In the genomic region with DNA sequence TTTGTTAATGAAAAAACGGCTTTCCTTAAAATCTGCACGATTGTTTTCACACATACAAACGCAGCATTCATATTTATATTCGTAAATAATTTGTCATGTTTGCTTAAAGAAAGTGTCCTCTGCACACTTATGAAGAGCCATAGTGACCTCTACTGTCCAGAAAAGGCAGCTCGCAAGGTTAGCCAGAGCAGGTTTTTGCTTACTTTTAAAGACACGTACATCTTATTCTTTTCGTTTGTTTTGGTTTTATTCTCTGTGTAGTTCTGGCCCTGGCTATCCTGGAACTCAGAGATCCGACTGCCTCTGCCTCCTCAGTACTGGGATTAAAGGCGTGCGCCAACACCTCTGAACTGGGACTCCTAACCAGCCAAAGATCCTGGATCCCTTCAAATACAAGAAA, we compare ENCODE assay signal across 9 mouse cellular contexts. TPM values are rescaled to one million over a fixed set of nuclear protein-coding genes. Genes with fewer than 3 reads are reported as not detected.
A peak's percentile ranks its signal among the peaks of the same experiment; 100 is the strongest.
DNase-seq lines count a peak whose midpoint lies in the region; ATAC-seq and TF ChIP-seq lines count a peak whose summit lies in the region.
"Had no signal": no experiment of that assay in that cellular context is flagged by ENCODE, and none has a peak within 500 bp of the region (broad histone marks: within the 10 kb centered on the region; RNA-seq: fewer than 3 reads in every experiment).

No protein-coding gene starts in this region.

- peak; percentile 5 for DNase-seq in gastrocnemius, adult 18-20 months (ENCODE audit: low spot score)
- no peak for DNase-seq in gastrocnemius, postnatal 36 days
- peak; percentile 33 for DNase-seq in 3134 (ENCODE audit: extremely low read depth, insufficient read length, low spot score)
- DNase-seq in T-cell, adult 2 months (ENCODE audit: low spot score) = peak; percentile 16
- peak; percentile 38 for DNase-seq in layer of hippocampus, adult 9-11 months
- no peak for DNase-seq in gastrocnemius, adult 8-10 months (ENCODE audit: low spot score in 2 of 2)

- no peak overlapping the region for H3K27ac ChIP-seq in embryonic fibroblast, embryonic 13.5 days (ENCODE audit: insufficient read depth, low read length)
- H3K27ac ChIP-seq: limb, embryonic 13.5 days had no signal

- peaks cover 2% of the 10 kb centered on the region; the same call in 1 of the 2 replicates for H3K4me1 ChIP-seq in embryonic fibroblast, embryonic 13.5 days (ENCODE audit: control insufficient read depth, insufficient read depth, low read length)

- no peak for TF ChIP-seq POLR2A in embryonic fibroblast, embryonic 13.5 days (IDR thresholded peaks at IDR 0.05; ENCODE audit: low read depth, low read length)

- intact Hi-C loops in gastrocnemius, postnatal 36 days (cut with DNase I) = loop anchor here (1.0 to 10.0 kb wide), 2 partner anchors 54 to 689 kb away; no protein-coding TSS in a partner anchor

- ATAC-seq in megakaryocyte-erythroid progenitor cell, adult 5-6 weeks (replicated peaks; ENCODE audit: low FRiP score, low TSS enrichment, poor library complexity, severe bottlenecking) = 0 out of 2 replicates have a peak, but pooled peaks have one; percentile 38

- peak; percentile 2; the same call in 1 of the 2 replicates for TF ChIP-seq CTCF in embryonic fibroblast, embryonic 13.5 days (IDR thresholded peaks at IDR 0.05; ENCODE audit: borderline replicate concordance, insufficient read depth, low read length)

- no peak overlapping the region for H3K4me3 ChIP-seq in embryonic fibroblast, embryonic 13.5 days (ENCODE audit: insufficient read depth, low read length)
- H3K4me3 ChIP-seq: limb, embryonic 13.5 days had no signal

RNA-seq across cellular contexts. Expression of a gene that starts 1.6 kb away (rescaled TPM):
- 10 to 100 TPM; 20.8 to 21.0 TPM for total RNA-seq in gastrocnemius, adult 18-20 months (2021)
- 10 to 100 TPM; 20.6 to 22.5 TPM for total RNA-seq in gastrocnemius, postnatal 36 days (2021)
- polyA plus RNA-seq in embryonic fibroblast, embryonic 13.5 days (2011; ENCODE audit: insufficient read length, low read depth, missing spikeins) = 50.5 and 51.1 TPM in 2 replicates
- 66.7 and 68.1 TPM in 2 replicates for total RNA-seq in megakaryocyte-erythroid progenitor cell, adult 5-6 weeks (2014; fragmentation: Nextera tagmentation)
- 85.2 and 117 TPM in 2 replicates for total RNA-seq in megakaryocyte-erythroid progenitor cell, adult 5-6 weeks (2017)
- total RNA-seq in gastrocnemius, adult 8-10 months (2022) = 10 to 100 TPM; 18.0 to 21.7 (median 20.1) TPM

RNA-seq across cellular contexts. Expression of a gene that starts 4.1 kb away (rescaled TPM):
- total RNA-seq in gastrocnemius, adult 18-20 months (2021) = under 1 TPM in 1 of 2 experiments, not detected in 1; 0.71 TPM
- under 1 TPM in 1 of 2 experiments, not detected in 1; 0.20 TPM for total RNA-seq in gastrocnemius, postnatal 36 days (2021)
- polyA plus RNA-seq in embryonic fibroblast, embryonic 13.5 days (2011; ENCODE audit: insufficient read length, low read depth, missing spikeins) = not detected in 2 replicates
- not detected in 2 replicates for total RNA-seq in megakaryocyte-erythroid progenitor cell, adult 5-6 weeks (2014; fragmentation: Nextera tagmentation)
- not detected in 2 replicates for total RNA-seq in megakaryocyte-erythroid progenitor cell, adult 5-6 weeks (2017)
- total RNA-seq in gastrocnemius, adult 8-10 months (2022) = under 1 TPM in 1 of 4 experiments, not detected in 3; 0.32 TPM
- polyA plus RNA-seq: limb, embryonic 13.5 days had no signal

RNA-seq across cellular contexts. Expression of a gene that starts 27.9 kb away (rescaled TPM):
- 1 to 10 TPM in 1 of 2 experiments, not detected in 1; 1.6 TPM for total RNA-seq in gastrocnemius, adult 18-20 months (2021)
- under 1 TPM in 1 of 2 experiments, not detected in 1; 0.59 TPM for total RNA-seq in gastrocnemius, postnatal 36 days (2021)
- not detected in 2 replicates for polyA plus RNA-seq in embryonic fibroblast, embryonic 13.5 days (2011; ENCODE audit: insufficient read length, low read depth, missing spikeins)
- total RNA-seq in megakaryocyte-erythroid progenitor cell, adult 5-6 weeks (2014; fragmentation: Nextera tagmentation) = not detected in 2 replicates
- total RNA-seq in megakaryocyte-erythroid progenitor cell, adult 5-6 weeks (2017) = not detected in 2 replicates
- total RNA-seq in gastrocnemius, adult 8-10 months (2022) = under 1 TPM in 1 of 4 experiments, not detected in 3; 0.94 TPM

RNA-seq across cellular contexts. Expression of a gene that starts 46.2 kb away (rescaled TPM):
- total RNA-seq in gastrocnemius, adult 18-20 months (2021) = 1 to 10 TPM in 1 of 2 experiments, not detected in 1; 1.4 TPM
- under 1 TPM in 1 of 2 experiments, not detected in 1; 0.36 TPM for total RNA-seq in gastrocnemius, postnatal 36 days (2021)
- not detected in 2 replicates for polyA plus RNA-seq in embryonic fibroblast, embryonic 13.5 days (2011; ENCODE audit: insufficient read length, low read depth, missing spikeins)
- total RNA-seq in megakaryocyte-erythroid progenitor cell, adult 5-6 weeks (2014; fragmentation: Nextera tagmentation) = not detected in 2 replicates
- not detected in 2 replicates for total RNA-seq in megakaryocyte-erythroid progenitor cell, adult 5-6 weeks (2017)
- total RNA-seq in gastrocnemius, adult 8-10 months (2022) = under 1 TPM in 1 of 4 experiments, not detected in 3; 0.70 TPM

Comparison
In these comparisons a context has a peak if more than half of its experiments do, and no peak if none do; other contexts are left out.
1. DNase-seq: peak in gastrocnemius, adult 18-20 months (single experiment), 3134 (single experiment), T-cell, adult 2 months (single experiment) and layer of hippocampus, adult 9-11 months (single experiment); none in gastrocnemius, postnatal 36 days (0 of 2) and gastrocnemius, adult 8-10 months (0 of 2).